Mouse (Mus musculus): ENCODE measurements around the gene Aadacl3. TPM values are rescaled to one million over a fixed set of nuclear protein-coding genes. Genes with fewer than 3 reads are reported as not detected.

The Aadacl3 gene
- not detected in 2 replicates for polyA plus RNA-seq (2021; fragmentation: Nextera tagmentation)
- long read RNA-seq, experiment 1, result 0 reads
- long read RNA-seq, experiment 2, result 0 reads

GRCm38 (mm10) chr4:144463656-144464055 lies at the start of gene Aadacl3:
Gene Aadacl3 (minus strand): TSS chr4:144463756.

GRCm38 (mm10) chr4:144453217-144453616 lies 10.3 kb downstream of the Aadacl3 start, which contains the start of gene Gm9944:
Gene Gm9944 (minus strand): TSS chr4:144453317.

GRCm38 (mm10) chr4:144438672-144439071 lies 24.9 kb downstream of the Aadacl3 start, which contains the start of gene 1700012P22Rik:
Gene 1700012P22Rik (minus strand): TSS chr4:144438772.

GRCm38 (mm10) chr4:144408290-144408689 lies 55.3 kb downstream of the Aadacl3 start, which contains the start of gene Pramef12:
Gene Pramef12 (minus strand): TSS chr4:144408464.

Other genes with a start within 250 kb of the Aadacl3 start
- not detected in 2 replicates for gene Pramel5, start 183.3 kb downstream of the Aadacl3 start, polyA plus RNA-seq (2021; fragmentation: Nextera tagmentation)
- gene Gm13128, start 133.5 kb downstream of the Aadacl3 start, polyA plus RNA-seq (2021; fragmentation: Nextera tagmentation), result not detected in 2 replicates
- gene Gm13119, start 105.8 kb downstream of the Aadacl3 start, polyA plus RNA-seq (2021; fragmentation: Nextera tagmentation), result not detected in 2 replicates
- not detected in 2 replicates for gene Pramef20, start 85.8 kb downstream of the Aadacl3 start, polyA plus RNA-seq (2021; fragmentation: Nextera tagmentation)
- gene Pramef12, start 55.3 kb downstream of the Aadacl3 start, polyA plus RNA-seq (2021; fragmentation: Nextera tagmentation), result not detected in 2 replicates
- not detected in 2 replicates for gene 1700012P22Rik, start 25.0 kb downstream of the Aadacl3 start, polyA plus RNA-seq (2021; fragmentation: Nextera tagmentation)
- gene Gm9944, start 10.4 kb downstream of the Aadacl3 start, polyA plus RNA-seq (2021; fragmentation: Nextera tagmentation), result not detected in 2 replicates
- gene 9430007A20Rik, start 56.1 kb upstream of the Aadacl3 start, polyA plus RNA-seq (2021; fragmentation: Nextera tagmentation), result not detected in 2 replicates
- gene Gm13124, start 101.4 kb upstream of the Aadacl3 start, polyA plus RNA-seq (2021; fragmentation: Nextera tagmentation), result not detected in 2 replicates
- not detected in 2 replicates for gene Aadacl4, start 150.0 kb upstream of the Aadacl3 start, polyA plus RNA-seq (2021; fragmentation: Nextera tagmentation)
- gene Gm436, start 222.6 kb upstream of the Aadacl3 start, polyA plus RNA-seq (2021; fragmentation: Nextera tagmentation), result not detected in 2 replicates